Mouse (Mus musculus): Measurements from ENCODE around the gene Gm7029.

Gene Gm7029

GRCm38 (mm10) chr17:33913264-33913663 lies 39.6 kb downstream of the Gm7029 start:
- no peak for DNase-seq (ENCODE audit: extremely low spot score)

- no peak for DNase-seq (ENCODE audit: extremely low spot score)
Observed at GRCm38 (mm10) chr17:33913905-33914304, 40.3 kb downstream of the Gm7029 start.

- DNase-seq (ENCODE audit: extremely low spot score), result no peak
Observed at GRCm38 (mm10) chr17:33914969-33915391, 41.3 kb downstream of the Gm7029 start.

- DNase-seq (ENCODE audit: extremely low spot score), result peak; percentile 95
Observed at GRCm38 (mm10) chr17:33915671-33916250, 42.1 kb downstream of the Gm7029 start, which contains the start of the genes Tapbp and Zbtb22. Tapbp (plus strand) TSS chr17:33915899. Zbtb22 (plus strand) TSS chr17:33915904.

- DNase-seq (ENCODE audit: extremely low spot score), result no peak
Observed at GRCm38 (mm10) chr17:33916294-33916693, 42.7 kb downstream of the Gm7029 start.

GRCm38 (mm10) chr17:33916847-33917655 lies 43.4 kb downstream of the Gm7029 start:
- no peak for DNase-seq (ENCODE audit: extremely low spot score)

GRCm38 (mm10) chr17:33917656-33918292 lies 44.1 kb downstream of the Gm7029 start:
- no peak for DNase-seq (ENCODE audit: extremely low spot score)

- no peak for DNase-seq (ENCODE audit: extremely low spot score)
Observed at GRCm38 (mm10) chr17:33918293-33919203, 44.9 kb downstream of the Gm7029 start.

GRCm38 (mm10) chr17:33919351-33920281 lies 46.0 kb downstream of the Gm7029 start:
- peak; percentile 60 for DNase-seq (ENCODE audit: extremely low spot score)

- DNase-seq (ENCODE audit: extremely low spot score), result peak; percentile 86
Observed at GRCm38 (mm10) chr17:33920282-33921097, 46.9 kb downstream of the Gm7029 start.

- no peak for DNase-seq (ENCODE audit: extremely low spot score)
Observed at GRCm38 (mm10) chr17:33921361-33921760, 47.7 kb downstream of the Gm7029 start.
